ENCODE assay signal across 9 mouse cellular contexts in the genomic region with DNA sequence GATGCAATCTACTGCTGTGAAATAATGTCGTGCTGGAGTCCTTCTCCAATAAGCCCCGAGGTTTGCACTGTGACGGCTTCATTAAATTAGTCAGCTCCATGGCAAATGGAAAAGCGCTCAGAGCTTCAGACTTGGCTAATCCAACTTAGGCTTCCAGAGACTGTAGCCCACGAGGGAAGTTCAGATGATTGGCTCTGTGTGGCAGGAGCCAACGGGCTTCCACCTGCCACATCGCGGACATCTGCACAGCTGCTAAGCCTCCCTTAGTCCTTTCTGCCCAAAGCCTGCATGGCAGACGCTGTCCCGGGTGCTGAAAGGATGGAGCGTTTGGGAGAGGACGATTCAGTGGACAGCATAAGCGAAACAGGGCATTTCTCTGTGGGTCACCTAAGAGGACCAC.
DNase-seq lines count a peak whose midpoint lies in the region; ATAC-seq and TF ChIP-seq lines count a peak whose summit lies in the region.
"Had no signal": no experiment of that assay in that cellular context is flagged by ENCODE, and none has a peak within 500 bp of the region (broad histone marks: within the 10 kb centered on the region; RNA-seq: fewer than 3 reads in every experiment).

No protein-coding gene starts in this region.

- H3K4me3 ChIP-seq in thymus, adult 2 months (ENCODE audit: control insufficient read depth, insufficient read depth, low read length) = no peak overlapping the region
- no peak overlapping the region for H3K4me3 ChIP-seq in hindbrain, embryonic 10.5 days
- H3K4me3 ChIP-seq in midbrain, embryonic 15.5 days = no peak overlapping the region
- H3K4me3 ChIP-seq: embryonic facial prominence, embryonic 13.5 days had no signal

- no peaks in the 10 kb centered on the region for H3K9me3 ChIP-seq in hindbrain, embryonic 10.5 days
- H3K9me3 ChIP-seq in midbrain, embryonic 15.5 days = no peaks in the 10 kb centered on the region
- H3K9me3 ChIP-seq: embryonic facial prominence, embryonic 13.5 days had no signal

- TF ChIP-seq POLR2A in thymus, adult 2 months (IDR thresholded peaks at IDR 0.05; ENCODE audit: control insufficient read depth, extremely low read depth, insufficient read depth, low read length, poor library complexity) = no peak
- TF ChIP-seq POLR2A in brain, embryonic 14.5 days (IDR thresholded peaks at IDR 0.05; ENCODE audit: borderline replicate concordance, extremely low read depth, insufficient read depth, insufficient read length, poor library complexity, severe bottlenecking) = no peak

- H3K27ac ChIP-seq in thymus, adult 2 months (ENCODE audit: control insufficient read depth, insufficient read depth, low read length) = no peak overlapping the region
- H3K27ac ChIP-seq in hindbrain, embryonic 10.5 days = no peak overlapping the region
- H3K27ac ChIP-seq in midbrain, embryonic 15.5 days = peak overlapping the region; percentile 67
- H3K27ac ChIP-seq: embryonic facial prominence, embryonic 13.5 days; liver, embryonic 14.5 days had no signal

- ATAC-seq in midbrain, embryonic 15.5 days (replicated peaks) = peak; percentile 59

- DNase-seq in thymus, postnatal 14 days = peak; percentile 3
- no peak for DNase-seq in thymus, adult 2 months
- DNase-seq in brain, embryonic 14.5 days (ENCODE audit: low read depth) = peak; percentile 68
- DNase-seq in hindbrain, embryonic 10.5 days (ENCODE audit: low spot score) = peak; percentile 61
- no peak for DNase-seq in left cerebral cortex, postnatal 10 days (ENCODE audit: extremely low spot score in 1 of 2, low spot score in 2 of 2)
- no peak for DNase-seq in cerebellum, adult 8-10 months

- no peaks in the 10 kb centered on the region for H3K36me3 ChIP-seq in thymus, adult 2 months (ENCODE audit: control insufficient read depth, insufficient read depth, low read length)
- no peaks in the 10 kb centered on the region for H3K36me3 ChIP-seq in hindbrain, embryonic 10.5 days
- H3K36me3 ChIP-seq in midbrain, embryonic 15.5 days (replicated peaks) = no peaks in the 10 kb centered on the region
- H3K36me3 ChIP-seq: embryonic facial prominence, embryonic 13.5 days had no signal

- no peaks in the 10 kb centered on the region for H3K4me1 ChIP-seq in thymus, adult 2 months (replicated peaks; ENCODE audit: control insufficient read depth, insufficient read depth, low read length)
- H3K4me1 ChIP-seq in hindbrain, embryonic 10.5 days (replicated peaks) = peaks cover 13% of the 10 kb centered on the region
- H3K4me1 ChIP-seq in midbrain, embryonic 15.5 days = peaks cover 30% of the 10 kb centered on the region
- H3K4me1 ChIP-seq: embryonic facial prominence, embryonic 13.5 days had no signal

- 33% methylated on average over 13 of the region's 13 CpGs for WGBS in thymus, adult 2 months
- WGBS in hindbrain, embryonic 10.5 days = 27% methylated on average over 13 of the region's 13 CpGs
- 12% methylated on average over 13 of the region's 13 CpGs for WGBS in midbrain, embryonic 15.5 days

- H3K4me2 ChIP-seq in midbrain, embryonic 15.5 days = peak overlapping the region; percentile 30
- H3K4me2 ChIP-seq: embryonic facial prominence, embryonic 13.5 days had no signal

- TF ChIP-seq CTCF in thymus, adult 2 months (IDR thresholded peaks at IDR 0.05; ENCODE audit: borderline replicate concordance, control insufficient read depth, extremely low read depth, insufficient read depth, low read length, poor library complexity) = no peak
- no peak for TF ChIP-seq CTCF in brain, embryonic 14.5 days (IDR thresholded peaks at IDR 0.05; ENCODE audit: borderline replicate concordance, extremely low read depth, insufficient read depth, insufficient read length)

- H3K27me3 ChIP-seq in thymus, adult 2 months (ENCODE audit: control insufficient read depth, insufficient read depth, low read length) = no peaks in the 10 kb centered on the region
- H3K27me3 ChIP-seq in hindbrain, embryonic 10.5 days (ENCODE audit: insufficient read depth, poor library complexity, severe bottlenecking) = no peaks in the 10 kb centered on the region
- H3K27me3 ChIP-seq in midbrain, embryonic 15.5 days (replicated peaks) = no peaks in the 10 kb centered on the region
- H3K27me3 ChIP-seq: embryonic facial prominence, embryonic 13.5 days had no signal

- peak overlapping the region; percentile 7; the same call in 1 of the 2 replicates for H3K9ac ChIP-seq in midbrain, embryonic 15.5 days
- H3K9ac ChIP-seq: embryonic facial prominence, embryonic 13.5 days; liver, embryonic 14.5 days had no signal

- intact Hi-C loops in left cerebral cortex, postnatal 10 days (cut with DNase I) = no loop called here

Comparison
In these comparisons a context has a peak if more than half of its experiments do, and no peak if none do; other contexts are left out.
1. DNase-seq: peak in thymus, postnatal 14 days (single experiment), brain, embryonic 14.5 days (single experiment) and hindbrain, embryonic 10.5 days (single experiment); none in thymus, adult 2 months (single experiment), left cerebral cortex, postnatal 10 days (0 of 2) and cerebellum, adult 8-10 months (single experiment).